Mouse (Mus musculus) c-Kit-negative CD71-positive TER-119-positive erythroid progenitor cells, embryonic 14.5 days (primary cell): ENCODE results near the gene Gm45713.
"Not testable (repeated sequence)": the region's sequence is repeated elsewhere in the genome, so short reads cannot be mapped to it uniquely, and the experiment has no call there.

Source experiments
- DNase-seq: peaks from one replicate; pipeline ENCODE4 v3.0.0-alpha.2; 2013; ENCODE audit warnings: low read depth, low spot score

Gene Gm45713

DNA sequence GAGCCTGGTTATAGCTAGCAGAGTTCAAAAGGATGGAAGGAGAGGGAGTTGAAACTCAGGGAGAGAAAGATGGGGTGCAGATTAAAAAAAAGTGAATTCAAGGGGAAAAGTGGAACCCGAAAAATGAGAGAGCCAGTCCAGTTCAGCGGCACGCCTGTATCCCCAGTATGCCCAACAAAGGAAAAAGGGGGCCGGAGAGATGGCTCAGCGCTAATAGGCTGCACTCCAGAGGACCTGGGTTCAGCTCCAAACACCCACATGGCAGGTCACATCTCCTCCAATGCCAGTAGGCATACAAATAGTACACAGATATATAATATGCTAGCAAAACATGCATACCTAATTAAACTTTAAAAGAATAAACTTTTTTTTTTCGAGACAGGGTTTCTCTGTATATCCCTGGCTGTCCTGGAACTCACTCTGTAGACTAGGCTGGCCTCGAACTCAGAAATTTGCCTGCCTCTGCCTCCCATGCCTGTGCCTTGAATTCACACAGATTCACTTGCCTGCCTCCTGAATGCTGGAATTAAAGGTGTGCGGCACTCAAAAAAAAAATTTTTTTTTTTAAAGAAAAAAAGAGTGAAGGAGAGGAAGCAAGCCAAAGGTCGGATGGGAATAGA, 27.1 kb upstream of the Gm45713 start:
- no peak for DNase-seq

DNA sequence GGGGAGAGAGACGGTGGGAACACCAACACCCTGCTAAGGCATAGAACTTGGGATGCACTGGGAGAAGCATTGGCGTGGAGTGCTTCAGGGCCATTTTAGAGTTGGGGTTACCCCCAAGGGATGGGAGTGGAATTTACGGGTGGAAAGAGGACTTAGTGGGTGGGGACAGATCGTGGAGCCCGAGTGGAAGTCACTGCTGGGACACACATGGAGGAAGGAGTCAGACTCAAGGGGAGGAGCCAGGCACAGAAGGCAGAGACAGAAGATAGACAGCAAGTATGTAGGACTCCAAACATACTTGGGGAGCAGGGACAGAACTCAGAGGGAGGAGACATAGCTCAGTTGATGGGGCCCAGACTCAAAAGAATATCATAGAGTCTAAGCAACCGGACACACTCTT, 26.5 kb upstream of the Gm45713 start:
- no peak for DNase-seq

DNA sequence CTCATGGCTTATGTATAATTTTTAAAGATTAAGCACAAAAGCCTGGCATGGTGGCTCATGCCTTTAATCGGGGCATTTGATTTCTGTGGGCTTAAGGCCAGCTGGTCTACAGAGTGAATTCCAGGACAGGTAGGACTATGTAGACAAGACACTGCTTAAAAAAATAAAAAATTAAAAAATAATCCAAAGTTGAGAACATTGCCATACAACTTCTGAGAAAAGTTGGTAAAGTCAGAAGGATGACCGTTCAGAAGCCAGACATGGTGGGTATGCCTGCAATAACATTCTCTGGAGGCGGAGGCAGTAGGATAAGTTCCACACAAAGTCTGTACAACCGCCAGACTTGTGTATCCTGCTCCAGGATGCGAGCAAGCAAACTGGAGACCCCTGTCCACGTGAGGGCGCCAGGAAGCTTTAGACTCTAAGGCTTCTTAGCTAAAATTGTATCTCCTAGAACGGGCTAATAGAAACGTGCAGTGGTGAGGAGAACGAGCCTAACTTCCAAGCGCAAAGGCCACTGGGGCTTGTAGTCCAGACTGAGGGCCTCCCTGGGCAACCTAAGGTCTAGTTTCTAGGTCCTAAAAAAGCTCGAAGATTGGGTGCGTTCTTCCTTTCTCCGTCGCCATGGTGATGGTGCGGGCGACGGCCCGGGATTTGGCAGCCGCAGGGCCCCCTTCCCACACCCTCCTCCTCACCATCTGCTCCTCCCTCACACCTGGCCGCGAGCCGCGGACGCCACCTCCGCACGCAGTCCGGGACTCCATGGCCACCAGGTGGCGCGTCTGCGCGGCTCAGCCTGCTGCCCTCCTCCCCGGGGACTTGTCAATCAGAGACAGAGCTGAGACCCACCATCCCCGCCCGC, 25.8 kb upstream of the Gm45713 start:
- peak; percentile 52 for DNase-seq

DNA sequence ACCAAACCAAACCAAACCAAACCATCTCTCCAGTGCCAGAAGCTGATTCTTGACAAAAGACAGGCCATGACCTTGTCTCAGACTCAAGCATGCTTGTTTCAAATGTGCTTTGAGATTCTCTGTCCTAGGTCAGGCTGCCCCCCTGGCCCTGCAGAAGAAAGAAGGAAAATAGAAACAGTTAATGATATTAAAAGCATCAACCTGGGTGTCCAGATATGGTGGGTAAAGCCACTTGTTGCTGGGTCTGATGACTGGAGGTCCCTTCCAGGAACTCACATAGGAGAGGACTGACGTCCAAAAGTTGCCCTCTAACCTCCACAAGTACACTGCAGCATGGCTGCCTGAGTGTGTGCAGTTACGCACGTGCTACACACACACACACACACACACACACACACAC, 24.8 kb upstream of the Gm45713 start:
- no peak for DNase-seq

DNA sequence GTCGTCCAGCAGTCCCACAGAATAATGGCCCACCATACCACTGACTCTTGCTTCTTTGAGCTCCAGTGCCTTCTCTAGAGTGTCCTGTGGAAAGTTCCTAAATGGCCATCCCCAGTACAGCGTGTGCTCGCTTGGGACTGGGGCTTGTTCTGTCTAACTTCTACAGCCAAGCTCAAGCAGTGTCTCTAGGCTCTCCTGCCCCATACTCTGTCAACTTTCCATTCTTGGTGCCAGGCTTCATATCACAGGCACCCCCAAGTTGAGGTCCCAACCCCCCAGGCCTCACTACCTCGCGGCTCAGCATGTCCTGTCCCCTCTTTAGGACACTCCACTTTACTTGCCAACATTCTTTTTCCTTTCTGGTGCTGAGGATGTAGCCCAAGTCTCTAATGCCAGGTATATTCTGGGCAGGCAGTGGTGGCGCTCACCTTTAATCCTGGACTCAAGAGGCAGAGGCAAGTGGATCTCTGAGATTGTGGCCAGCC, 24.3 kb upstream of the Gm45713 start:
- no peak for DNase-seq

DNA sequence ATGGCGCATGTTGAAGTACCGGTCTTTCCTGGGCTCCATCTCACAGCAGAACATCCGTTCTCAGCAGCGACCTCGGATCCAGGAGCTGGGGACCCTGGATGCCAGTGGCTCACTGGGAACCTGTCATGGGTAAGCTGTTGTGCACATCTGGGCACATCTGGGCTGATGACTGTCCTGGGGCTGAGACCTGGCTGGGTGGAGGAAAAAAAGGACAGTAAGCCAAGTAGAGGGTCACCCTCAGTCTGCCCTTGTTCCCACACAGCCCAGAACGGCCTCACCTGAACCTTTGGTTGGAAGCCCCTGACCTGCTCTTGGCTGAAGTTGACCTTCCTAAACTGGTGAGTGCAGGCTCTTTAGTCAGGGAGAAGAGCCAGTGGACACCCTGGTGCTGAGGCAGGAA, 23.0 kb upstream of the Gm45713 start:
- no peak for DNase-seq

DNA sequence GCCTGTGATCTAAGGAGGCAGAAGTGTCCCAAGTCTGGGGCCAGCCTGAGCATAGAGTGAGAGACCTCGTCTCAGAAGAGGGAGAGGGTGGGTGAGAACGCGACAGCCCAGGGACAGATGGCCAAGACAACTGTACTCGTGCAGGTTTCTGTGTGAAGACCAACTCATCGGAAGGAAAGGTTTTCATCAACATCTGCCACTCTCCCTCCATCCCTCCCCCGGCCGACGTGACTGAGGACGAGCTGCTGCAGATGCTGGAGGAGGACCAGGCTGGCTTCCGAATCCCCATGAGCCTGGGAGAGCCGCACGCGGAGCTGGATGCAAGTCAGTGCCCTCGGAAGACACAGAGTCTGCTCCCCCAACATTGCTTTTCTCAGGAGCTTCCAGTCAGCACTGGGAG, 21.4 kb upstream of the Gm45713 start:
- no peak for DNase-seq

DNA sequence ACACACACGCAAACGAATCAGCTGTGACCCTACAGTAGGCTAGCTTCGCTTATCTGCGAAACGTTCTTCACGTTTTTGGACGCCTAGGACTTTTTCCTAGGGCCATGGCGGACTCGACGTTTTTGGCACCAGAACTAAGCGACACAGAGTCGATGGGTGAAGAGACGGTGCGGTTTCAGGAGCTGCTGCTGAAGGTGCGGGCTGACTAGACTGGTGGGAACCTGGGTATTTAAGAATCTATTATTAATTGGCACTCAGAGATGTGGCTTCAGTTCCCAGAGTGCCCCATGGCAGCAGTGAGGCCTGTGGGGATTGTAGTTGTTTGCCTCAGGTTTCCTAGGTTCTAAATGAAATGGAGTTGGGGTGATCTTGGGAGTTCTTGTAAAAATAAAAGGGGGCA, 20.2 kb upstream of the Gm45713 start:
- DNase-seq, result no peak

DNA sequence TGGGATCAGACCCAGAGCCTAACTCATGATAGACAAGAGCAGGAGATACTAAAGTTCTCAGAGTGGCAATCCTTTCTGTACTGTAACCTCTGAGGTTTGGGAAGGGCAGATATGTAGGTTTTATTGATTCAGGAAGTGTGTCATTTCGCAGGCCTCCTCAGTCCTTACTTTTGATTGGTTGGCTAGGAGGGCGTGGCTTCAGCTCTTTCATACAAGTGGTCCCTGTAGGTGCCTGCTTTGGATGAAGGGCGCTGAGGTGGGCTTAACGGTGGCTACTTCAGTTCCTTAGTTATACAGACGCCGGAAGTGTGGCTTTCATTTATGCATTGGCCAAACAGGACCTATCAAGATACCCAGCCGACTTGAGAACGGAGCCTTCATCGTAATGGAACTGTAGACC, 19.6 kb upstream of the Gm45713 start:
- DNase-seq, result no peak

DNA sequence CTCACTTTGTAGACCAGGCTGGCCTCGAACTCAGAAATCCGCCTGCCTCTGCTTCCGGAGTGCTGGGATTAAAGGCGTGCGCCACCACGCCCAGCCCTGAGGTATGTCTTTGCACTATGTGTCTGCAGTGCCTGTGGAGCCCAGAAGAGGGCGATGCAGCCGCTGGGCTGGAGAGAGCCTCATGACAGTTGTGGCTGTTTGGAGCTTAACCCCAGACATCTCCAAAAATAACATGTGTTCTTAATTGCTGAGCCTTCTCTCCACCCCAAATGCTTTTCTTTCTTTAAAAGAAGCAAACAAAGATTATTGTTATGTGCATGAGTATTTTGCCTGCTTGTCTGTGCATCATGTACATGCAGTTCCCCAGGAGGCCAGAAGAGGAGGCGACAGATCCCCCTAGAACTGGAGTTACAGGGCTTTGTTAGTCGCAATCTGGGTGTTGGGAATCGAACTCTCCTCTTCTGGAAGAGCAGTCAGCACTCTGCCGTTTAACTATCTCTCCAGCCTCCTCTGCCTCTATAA, 19.0 kb upstream of the Gm45713 start:
- no peak for DNase-seq

DNA sequence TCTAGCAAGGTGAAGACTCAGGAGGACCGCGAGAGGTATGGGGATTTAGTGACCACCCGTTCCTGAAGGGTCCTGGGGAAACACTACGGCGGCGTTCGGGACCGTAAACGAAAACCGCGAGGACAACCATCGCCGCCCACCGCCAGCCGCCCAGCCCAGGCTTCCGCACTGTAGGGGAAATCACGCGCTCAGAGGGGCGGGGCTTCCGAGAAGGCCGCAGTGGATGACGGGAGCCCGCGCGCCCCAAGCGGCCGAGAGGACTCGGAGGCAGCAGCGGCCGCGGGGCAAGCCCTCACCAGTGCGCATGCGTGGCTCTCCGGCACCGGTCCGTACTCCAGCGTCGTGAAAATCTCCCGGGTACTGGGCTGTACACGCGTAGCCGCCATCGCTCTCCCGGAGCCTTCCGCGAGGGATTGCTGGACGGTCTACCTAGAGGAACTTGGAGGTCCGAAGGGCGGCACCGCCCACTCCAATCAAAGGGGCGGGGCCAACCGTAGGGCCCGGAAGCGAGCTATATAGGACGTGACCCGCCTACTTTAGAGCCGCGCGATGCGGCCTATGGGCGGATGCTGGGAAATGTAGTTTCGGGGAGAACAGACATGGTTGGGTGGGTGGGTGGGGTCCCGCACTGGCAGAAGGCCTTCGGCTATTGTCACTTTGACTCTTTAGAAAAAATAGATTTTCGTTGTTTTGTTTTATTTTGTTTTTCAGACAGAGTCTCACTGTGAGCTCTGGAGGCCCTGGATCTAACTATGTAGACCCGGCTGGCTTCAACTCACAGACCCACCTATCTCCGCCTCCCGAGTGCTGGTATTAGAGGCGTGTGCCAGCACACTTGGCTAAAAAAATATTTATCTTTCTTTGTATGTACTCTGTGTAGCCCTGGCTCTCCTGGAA, 18.3 kb upstream of the Gm45713 start, which contains the start of the genes Pih1d1 and Aldh16a1:
Gene Pih1d1 (plus strand): TSS at position 208 of the 897 bp plus-strand sequence.
Gene Aldh16a1 (minus strand): TSS at position 489 of the 897 bp plus-strand sequence.
- DNase-seq, result peak; percentile 93

DNA sequence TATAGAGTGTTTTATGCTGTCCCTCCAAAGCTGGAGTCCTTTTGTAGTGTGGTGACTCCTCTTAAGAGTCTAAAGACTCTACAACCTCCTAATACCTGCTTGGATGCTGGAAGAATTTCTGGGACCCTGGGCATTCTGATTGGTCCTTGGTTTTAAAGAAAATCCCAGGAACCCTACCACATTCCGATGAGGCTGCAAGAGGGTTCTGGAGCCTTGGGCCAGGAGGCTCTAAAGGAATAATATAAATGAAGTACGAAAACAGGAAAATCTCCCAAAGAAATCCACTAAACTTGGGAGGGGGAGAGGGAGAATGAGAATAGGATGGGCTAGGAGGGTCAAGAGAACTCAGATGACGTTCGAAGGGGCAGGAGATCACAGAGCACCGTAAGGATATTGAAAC, 17.6 kb upstream of the Gm45713 start:
- DNase-seq, result no peak

DNA sequence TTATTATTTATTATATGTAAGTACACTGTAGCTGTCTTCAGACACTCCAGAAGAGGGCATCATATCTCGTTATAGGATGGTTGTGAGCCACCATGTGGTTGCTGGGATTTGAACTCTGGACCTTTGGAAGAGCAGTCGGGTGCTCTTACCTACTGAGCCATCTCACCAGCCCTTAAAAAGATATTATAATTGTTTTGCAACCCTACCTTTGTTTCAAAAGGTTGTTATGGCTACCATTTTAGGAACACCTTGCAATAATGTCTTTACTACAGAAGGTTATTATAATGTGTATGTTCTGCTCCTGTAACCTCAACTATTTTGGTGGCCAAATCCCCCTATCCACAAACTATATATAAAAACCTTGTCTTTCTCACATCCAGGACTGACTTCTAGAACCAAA, 17.0 kb upstream of the Gm45713 start:
- not testable (repeated sequence) for DNase-seq

DNA sequence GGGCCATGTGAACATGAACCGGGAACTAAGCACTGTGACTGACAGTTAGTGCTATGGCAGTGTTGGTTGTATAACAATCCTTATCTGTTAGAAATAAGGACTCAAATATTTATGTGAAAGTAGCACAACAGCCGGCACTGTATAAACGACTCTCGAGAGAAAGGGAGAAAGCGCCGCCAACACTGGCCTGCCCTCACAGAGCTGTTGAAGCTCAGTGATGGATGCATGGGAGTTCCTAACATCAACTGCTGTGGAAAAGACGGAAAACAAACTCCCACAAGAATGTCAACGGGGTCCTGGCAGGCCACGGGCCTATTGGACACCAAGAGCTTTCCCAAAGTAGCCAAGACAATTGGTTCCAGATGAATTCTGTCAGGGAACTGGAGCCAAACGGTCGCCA, 15.3 kb upstream of the Gm45713 start:
- no peak for DNase-seq

DNA sequence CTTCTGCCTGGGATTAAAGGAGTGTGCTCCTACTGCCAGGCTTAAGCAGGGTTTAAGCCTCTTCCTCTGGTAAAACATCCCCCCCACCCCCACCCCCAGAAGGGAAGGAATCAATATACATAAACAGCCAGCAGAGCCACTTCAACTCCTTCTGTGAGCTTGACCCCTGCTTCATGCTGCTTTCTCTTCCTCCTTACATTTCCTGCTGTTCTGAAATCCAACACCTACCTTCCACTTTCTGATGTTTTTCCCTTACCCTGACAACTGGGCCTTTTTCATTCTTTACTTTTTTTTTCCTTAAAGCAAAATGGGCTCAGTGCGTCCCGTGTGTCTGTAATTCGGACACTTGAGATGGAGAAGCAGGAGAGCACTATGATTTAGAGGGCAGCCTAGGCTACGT, 14.3 kb upstream of the Gm45713 start:
- no peak for DNase-seq

DNA sequence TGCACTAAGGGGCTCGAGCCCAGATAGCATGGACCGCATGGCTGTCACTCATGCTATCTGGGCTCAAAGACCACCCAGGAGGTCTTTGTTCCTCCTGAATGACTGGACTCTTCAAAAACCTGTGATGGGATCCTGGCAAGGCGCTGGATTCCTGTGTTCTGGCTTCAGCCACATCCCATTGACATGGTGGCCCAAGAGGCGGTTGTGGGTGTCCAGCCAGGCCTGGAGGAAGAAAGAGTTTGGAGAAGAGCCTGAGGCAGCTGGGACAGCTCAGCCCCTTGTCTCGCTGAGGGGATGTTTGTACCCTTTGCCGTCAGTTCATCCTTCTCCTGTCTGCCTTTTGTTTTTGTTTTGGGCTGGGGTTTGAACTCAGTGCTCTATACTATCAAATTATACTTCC, 13.5 kb upstream of the Gm45713 start:
- no peak for DNase-seq

DNA sequence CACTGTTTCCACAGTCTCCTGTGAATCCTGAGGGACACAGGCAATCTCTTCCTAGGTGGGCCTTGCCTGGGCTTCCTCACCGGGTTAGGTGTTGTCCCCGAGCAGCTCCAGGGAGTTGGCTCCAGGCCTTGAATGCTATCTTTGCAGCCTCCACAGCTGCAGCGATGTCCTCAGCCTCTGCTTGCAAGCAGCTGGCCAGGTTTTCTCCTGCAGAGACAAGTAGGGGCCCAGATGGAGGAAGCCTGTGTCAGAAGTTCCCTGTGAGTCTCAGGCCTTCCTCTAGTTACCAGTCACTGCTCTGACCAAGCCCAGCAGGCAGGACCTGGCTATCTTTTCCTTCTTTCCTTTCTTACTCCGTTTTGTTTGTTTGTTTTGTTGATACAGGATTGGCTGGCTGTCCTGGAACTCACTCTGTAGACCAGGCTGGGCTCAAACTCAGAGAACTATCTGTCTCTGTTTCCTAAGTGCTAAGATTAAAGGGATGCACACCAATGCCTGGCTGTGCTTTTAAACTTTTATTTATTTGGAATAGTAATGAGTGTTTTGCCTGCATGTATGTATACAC, 12.6 kb upstream of the Gm45713 start:
- no peak for DNase-seq

DNA sequence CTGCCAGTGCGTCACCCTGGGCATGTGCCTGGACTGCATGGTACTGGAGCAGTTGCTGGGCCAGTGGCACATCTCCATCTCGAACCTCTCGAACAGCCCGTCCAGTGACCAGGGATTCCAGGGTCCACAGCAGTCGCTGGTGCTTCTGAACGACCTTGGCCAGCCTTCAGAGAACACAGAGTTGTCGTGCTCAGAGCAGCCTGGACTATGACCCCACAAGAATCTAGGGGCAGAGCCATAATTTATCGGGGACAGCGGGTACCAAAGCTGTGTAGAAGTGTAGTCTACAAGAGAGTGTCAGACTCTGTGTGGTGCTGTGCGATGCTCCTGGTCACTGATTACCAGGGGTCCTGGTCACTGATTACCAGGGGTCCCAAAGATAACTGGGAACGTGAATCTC, 11.9 kb upstream of the Gm45713 start:
- no peak for DNase-seq

DNA sequence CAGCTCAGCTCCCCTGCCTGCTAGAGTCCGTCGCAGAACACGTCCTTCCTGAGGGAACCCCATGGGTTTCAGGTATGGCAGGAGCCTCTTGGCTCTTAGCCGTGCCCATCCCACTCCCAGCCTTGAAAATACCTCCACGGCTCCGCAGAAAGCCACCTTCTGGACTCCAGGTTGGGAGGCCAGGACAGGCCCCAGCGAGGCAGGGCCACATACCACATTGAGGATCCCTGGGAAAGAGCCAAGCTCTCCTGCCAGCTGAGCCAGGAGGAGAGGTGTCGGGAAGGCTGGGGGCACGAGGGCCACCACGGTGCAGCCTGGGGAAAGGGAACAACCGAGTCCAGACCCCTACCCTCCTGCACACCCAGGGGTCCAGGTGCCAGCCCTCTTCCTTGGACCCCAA, 11.2 kb upstream of the Gm45713 start:
- DNase-seq, result no peak

DNA sequence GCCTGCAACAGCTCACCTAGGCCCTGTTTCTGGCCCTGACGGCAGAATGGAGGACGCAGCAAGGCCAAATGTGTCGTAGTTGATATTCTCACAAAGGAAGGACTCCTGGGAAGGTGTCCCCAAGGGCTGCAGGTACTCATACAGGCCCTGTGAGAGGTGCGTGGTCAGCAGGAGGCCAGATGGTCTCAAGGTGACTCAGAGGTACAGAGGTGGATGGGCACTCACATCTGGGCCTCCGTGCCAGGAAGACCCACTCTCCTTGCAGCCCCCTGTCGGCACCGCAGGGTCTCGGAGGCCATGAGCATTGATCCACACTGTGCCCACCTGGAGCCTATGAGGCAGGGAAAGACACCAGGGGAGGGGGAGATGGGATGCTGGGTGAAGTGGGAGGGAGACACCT, 9.4 kb upstream of the Gm45713 start:
- DNase-seq, result no peak

DNA sequence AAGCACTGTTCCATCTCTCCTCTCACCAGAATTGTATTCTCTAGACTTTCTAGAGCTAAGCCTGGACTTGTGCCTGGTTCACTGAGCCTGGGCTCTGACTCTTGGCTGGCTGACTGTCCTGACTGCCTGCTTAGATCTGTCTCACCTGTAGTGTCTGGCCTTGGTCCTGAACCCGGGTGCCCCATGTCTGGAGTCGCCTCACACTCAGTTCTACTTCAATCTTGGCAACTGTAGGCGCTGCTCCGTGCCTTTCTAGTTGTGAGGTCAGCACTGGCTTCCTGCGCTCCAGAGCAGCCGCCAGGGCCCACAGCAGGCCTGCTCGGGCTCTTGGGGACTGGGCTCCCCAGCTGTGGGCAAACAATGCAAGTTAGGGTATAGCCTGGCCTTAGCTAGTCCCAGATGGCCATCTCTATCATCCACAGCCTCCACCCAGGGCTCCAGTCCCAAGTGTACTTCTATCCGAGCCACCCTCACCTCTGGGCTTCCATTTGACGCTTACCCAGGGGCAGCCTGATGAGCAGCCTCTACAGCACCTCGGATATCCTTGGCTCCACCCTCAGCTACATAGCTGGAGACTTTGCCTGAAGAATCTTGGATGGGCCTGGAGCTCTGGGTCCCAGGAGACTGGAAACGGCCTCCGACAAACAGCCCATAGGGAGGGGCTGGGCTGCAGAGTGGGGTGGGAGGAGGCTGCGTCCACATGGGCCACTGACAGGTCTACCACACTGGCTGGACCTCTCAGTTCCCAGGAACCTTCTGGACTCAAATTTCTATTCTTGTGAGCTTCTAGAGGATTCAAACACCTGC, 8.5 kb upstream of the Gm45713 start:
- DNase-seq, result no peak
